Mouse (Mus musculus) ES-Bruce4 (cell line): ENCODE results near the gene Gm45713. TPM values are rescaled to one million over a fixed set of nuclear protein-coding genes. Genes with fewer than 3 reads are reported as not detected.

ENCODE experiments used
- H3K27ac ChIP-seq: 2 replicates; pipeline ENCODE4 v1.5.1; 2012; ENCODE audit warnings: low read length, inconsistent platforms; ENCODE audit not compliant: insufficient read depth
- H3K27me3 ChIP-seq: 2 replicates; pipeline ENCODE4 v1.6.1; 2012; ENCODE audit warnings: mild to moderate bottlenecking, low read length, inconsistent platforms; ENCODE audit not compliant: control insufficient read depth, poor library complexity, insufficient read depth, severe bottlenecking
- H3K36me3 ChIP-seq: 2 replicates; pipeline ENCODE4 v1.6.1; 2012; ENCODE audit warnings: inconsistent platforms, mild to moderate bottlenecking, low read length, moderate library complexity; ENCODE audit not compliant: control insufficient read depth, poor library complexity, insufficient read depth, severe bottlenecking
- H3K4me1 ChIP-seq: one replicate; pipeline ENCODE4 v1.8.1; 2011; ENCODE audit warnings: low read length; ENCODE audit not compliant: control insufficient read depth, insufficient read depth
- H3K4me3 ChIP-seq: 2 replicates; pipeline ENCODE4 v1.5.1; 2011; ENCODE audit warnings: low read depth, mild to moderate bottlenecking, low read length
- H3K9ac ChIP-seq: 2 replicates; pipeline ENCODE4 v1.6.1; 2012; ENCODE audit warnings: low read depth, mild to moderate bottlenecking, inconsistent platforms; ENCODE audit not compliant: poor library complexity, severe bottlenecking
- H3K9me3 ChIP-seq: replicated peaks from 2 replicates; pipeline ENCODE4 v1.6.1; 2012; ENCODE audit warnings: mild to moderate bottlenecking, low read length, inconsistent platforms; ENCODE audit not compliant: control insufficient read depth, poor library complexity, insufficient read depth, severe bottlenecking
- CTCF ChIP-seq: IDR thresholded peaks from one replicate; pipeline ENCODE4 v1.8.1; 2011; ENCODE audit warnings: low read depth, low read length
- EP300 ChIP-seq: IDR thresholded peaks from 2 replicates; pipeline ENCODE4 v1.6.1; 2011; ENCODE audit warnings: low read depth, low read length; ENCODE audit not compliant: insufficient read depth
- POLR2A ChIP-seq: IDR thresholded peaks from one replicate; pipeline ENCODE4 v1.8.1; 2011; ENCODE audit warnings: low read length; ENCODE audit not compliant: insufficient read depth
- polyA plus RNA-seq: library from polyadenylated mRNA; stranded (reverse); fragments of >200 nt; gene quantifications from 2 replicates; pipeline ENCODE4 v1.2.4, GENCODE M21; 2011; ENCODE audit warnings: low read depth; ENCODE audit not compliant: missing spikeins, insufficient read depth, insufficient read length

Gene Gm45713
- polyA plus RNA-seq, 1 experiment: not detected

DNA sequence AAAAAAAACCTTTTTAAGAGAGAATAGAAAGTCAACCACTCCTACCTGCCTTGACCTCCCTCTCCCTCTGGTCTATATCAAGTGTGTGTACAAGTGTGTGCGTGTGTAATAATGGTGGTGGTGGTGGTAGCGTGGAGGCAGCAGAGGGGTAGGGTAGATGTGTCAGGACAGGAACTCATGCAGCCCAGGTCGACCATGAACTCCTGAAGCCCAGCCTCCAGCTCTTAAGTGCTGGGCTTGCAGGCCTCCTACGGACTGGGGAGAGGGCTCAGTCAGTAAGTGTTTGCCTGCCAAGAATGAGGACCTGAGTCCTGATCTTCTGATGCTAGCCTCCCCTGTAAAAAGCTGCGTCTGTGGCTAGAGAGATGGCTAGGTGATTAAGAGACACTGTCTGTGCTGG, 31.1 kb downstream of the Gm45713 start:
- H3K9ac ChIP-seq: no peak overlapping the region
- H3K27me3 ChIP-seq: no peaks in the 10 kb centered on the region
- H3K9me3 ChIP-seq: no peaks in the 10 kb centered on the region
- H3K4me3 ChIP-seq: no peak overlapping the region
- H3K4me1 ChIP-seq: peaks cover 2% of the 10 kb centered on the region
- H3K27ac ChIP-seq: no peak overlapping the region
- H3K36me3 ChIP-seq: no peaks in the 10 kb centered on the region
- TF ChIP-seq EP300 (no peak), POLR2A (no peak), CTCF (no peak)

DNA sequence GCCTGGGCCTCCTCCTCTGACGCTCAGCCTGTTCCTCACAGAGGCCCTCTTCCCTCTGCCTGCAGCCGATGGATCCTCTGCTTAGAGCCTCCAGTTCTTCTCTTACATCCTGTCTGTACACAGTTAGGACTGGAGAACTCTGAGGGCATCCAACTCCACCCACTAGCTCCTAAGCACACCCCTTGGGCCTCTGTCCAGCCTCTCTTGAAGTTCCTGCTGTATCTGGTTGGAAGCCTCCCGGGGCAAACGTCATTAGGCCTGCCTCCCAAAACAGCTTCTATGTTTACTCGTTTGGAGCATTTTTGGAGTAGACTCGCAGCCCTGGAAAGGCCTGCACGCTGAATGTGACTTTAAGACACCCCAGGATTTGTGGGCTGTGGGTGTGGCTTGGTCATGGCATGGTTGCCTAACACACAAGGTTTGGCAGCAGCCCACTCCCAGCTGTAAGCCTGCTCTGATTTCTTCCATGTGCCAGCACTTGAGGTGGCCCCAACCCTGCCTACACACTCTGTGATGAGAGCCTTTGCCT, 32.3 kb downstream of the Gm45713 start, which contains the start of gene Fcgrt:
Gene Fcgrt (minus strand): TSS at position 200 of the 529 bp plus-strand sequence.
- Histone ChIP-seq H3K4me3 (no peak within 1 kb of the TSS), H3K27me3 (no peaks in the 10 kb centered on the region), H3K27ac (no peak within 1 kb of the TSS), H3K9me3 (no peaks in the 10 kb centered on the region), H3K4me1 (peaks cover 2% of the 10 kb centered on the region), H3K9ac (no peak within 1 kb of the TSS), H3K36me3 (no peaks in the 10 kb centered on the region)
- TF ChIP-seq CTCF: no peak

DNA sequence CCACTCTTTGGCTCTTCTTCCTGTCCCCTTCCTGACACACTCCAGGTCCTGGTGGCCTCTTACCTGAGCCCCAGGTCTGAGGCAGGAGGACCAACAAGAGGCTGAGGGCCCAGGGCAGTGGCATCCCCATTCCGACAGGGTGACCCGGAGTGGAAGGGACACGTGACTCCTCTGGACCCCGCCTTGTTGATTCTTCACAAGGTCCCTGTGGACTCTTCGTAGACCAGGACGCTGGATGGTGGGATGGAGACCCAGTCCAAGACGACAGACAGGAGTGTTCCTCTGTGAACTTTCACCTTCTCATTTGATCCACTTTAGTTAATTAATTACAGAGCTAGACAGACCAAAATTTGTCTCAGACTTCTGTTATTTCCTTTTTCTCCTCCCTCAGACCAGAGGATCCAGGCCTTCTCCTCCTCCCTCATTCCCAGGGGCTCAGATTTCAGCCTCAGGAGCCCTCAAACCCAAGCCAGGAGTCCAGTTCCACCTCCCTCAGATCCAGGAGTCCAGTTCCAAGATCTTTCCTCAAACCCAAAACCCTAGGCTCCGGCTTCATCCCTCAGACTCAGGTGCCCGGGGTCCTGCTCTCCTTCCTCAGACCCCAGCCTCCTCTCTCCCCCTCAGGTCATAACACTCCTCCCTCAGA, 33.0 kb downstream of the Gm45713 start:
- TF ChIP-seq POLR2A: no peak
- no peak for TF ChIP-seq EP300
- no peak overlapping the region for H3K4me3 ChIP-seq
- H3K4me1 ChIP-seq: peaks cover 2% of the 10 kb centered on the region
- no peak overlapping the region for H3K9ac ChIP-seq
- no peaks in the 10 kb centered on the region for H3K9me3 ChIP-seq
- no peak overlapping the region for H3K27ac ChIP-seq
- H3K36me3 ChIP-seq: no peaks in the 10 kb centered on the region
- no peaks in the 10 kb centered on the region for H3K27me3 ChIP-seq

DNA sequence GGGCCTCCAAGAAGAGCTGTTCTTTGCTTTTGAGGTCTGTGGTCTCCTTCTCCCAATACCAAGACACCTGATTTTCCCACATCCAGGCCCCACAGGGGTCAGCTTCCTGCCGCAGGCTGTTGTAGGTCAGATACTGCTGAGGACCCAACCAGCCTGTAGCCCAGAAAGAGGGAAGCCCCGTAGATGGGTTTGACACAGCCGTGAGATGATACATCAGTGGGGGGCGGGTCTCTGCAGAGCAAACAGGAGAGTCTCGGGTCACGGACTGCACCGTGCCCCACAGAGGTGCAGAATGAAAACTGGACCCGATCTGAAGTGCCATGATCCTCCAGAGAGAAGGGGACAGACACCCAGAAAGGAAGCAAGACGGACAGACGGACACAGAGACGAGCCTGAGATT, 33.6 kb downstream of the Gm45713 start:
- Histone ChIP-seq H3K9me3 (no peaks in the 10 kb centered on the region), H3K27ac (no peak overlapping the region), H3K36me3 (no peaks in the 10 kb centered on the region), H3K4me1 (peaks cover 2% of the 10 kb centered on the region), H3K4me3 (no peak overlapping the region), H3K27me3 (no peaks in the 10 kb centered on the region), H3K9ac (no peak overlapping the region)
- no peak for TF ChIP-seq EP300
- no peak for TF ChIP-seq CTCF
- TF ChIP-seq POLR2A: no peak

DNA sequence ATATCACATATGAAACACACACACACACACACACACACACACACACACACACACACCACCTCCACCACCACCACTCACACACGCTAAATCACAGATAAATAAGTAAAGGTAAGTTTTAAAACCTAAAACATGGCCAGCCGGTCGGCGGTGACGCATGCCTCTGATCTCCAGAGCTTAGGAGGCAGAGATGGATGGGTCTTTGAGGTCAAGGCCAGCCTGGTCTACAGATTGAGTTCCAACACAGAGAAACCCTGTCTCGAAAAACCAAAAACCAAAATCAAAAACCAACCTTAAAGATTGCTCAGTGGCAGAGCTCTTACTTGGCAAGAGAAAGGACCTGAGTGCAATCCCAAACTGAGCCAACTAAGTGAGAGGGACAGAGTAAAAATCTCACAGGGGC, 36.0 kb downstream of the Gm45713 start:
- Histone ChIP-seq H3K27me3 (no peaks in the 10 kb centered on the region), H3K27ac (no peak overlapping the region), H3K9me3 (no peaks in the 10 kb centered on the region), H3K36me3 (no peaks in the 10 kb centered on the region), H3K4me1 (peaks cover 3% of the 10 kb centered on the region), H3K4me3 (no peak overlapping the region), H3K9ac (no peak overlapping the region)
- no peak for TF ChIP-seq POLR2A
- TF ChIP-seq EP300: no peak
- TF ChIP-seq CTCF: no peak

DNA sequence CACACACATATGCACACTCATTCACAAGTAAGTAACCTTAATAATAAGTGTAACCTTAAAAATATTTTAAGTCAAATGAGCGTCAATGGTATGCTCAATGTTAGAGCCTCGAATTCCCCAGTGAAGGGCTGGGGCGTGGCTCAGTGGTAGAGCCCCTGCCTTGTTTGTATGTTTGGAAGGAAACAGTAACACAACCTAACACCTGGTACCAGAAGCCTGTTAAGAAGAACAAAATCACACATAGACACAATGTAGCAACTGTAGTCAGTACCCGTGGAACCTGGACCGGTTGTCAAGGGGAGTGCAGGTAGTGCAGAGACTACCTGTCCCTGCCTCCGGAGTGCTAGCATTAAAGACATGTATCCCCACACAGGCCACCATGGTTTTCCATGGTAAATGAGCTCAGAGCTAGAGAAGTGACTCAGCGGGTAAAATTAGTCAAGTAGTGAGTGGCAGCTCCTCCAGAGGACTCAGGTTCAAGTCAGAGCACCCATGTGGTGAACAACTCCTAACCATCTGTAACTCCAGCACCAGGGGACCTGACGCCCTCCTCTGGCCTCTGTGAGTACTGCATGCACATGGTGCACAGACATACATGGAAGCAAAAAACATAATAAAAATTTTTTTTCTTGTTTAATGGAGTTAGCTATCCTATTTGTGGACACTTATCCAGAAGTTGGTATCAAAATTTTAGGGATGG, 37.3 kb downstream of the Gm45713 start:
- Histone ChIP-seq H3K4me1 (peaks cover 2% of the 10 kb centered on the region), H3K27me3 (no peaks in the 10 kb centered on the region), H3K36me3 (no peaks in the 10 kb centered on the region), H3K9me3 (no peaks in the 10 kb centered on the region), H3K27ac (no peak overlapping the region), H3K9ac (no peak overlapping the region), H3K4me3 (no peak overlapping the region)
- TF ChIP-seq POLR2A (no peak), CTCF (peak; percentile 69), EP300 (no peak)
